Mouse (Mus musculus) neural tube, embryonic 14.5 days (tissue): ENCODE measurements around the gene Tspan1. TPM values are rescaled to one million over a fixed set of nuclear protein-coding genes. Genes with fewer than 3 reads are reported as not detected.

Source experiments
- ATAC-seq: fragments of 200-750 bp; cut with Nextera tagmentation; 2 replicates; pipeline ENCODE4 v1.8.0; 2017; ENCODE audit warnings: low read depth, mild to moderate bottlenecking, moderate TSS enrichment, moderate library complexity
- H3K27ac ChIP-seq: fragments of 300-500 bp; sonication (generic); 2 replicates; pipeline ENCODE4 v1.5.1; 2014; ENCODE audit warnings: low read depth, mild to moderate bottlenecking, control low read depth, low read length, moderate library complexity, mixed read lengths
- H3K27me3 ChIP-seq: fragments of 300-500 bp; sonication (generic); 2 replicates; pipeline ENCODE4 v1.6.1; 2014; ENCODE audit warnings: low read length; ENCODE audit not compliant: control insufficient read depth, insufficient read depth
- H3K36me3 ChIP-seq: fragments of 300-500 bp; sonication (generic); 2 replicates; pipeline ENCODE4 v1.6.1; 2014; ENCODE audit warnings: low read length, mixed read lengths; ENCODE audit not compliant: control insufficient read depth, insufficient read depth
- H3K4me1 ChIP-seq: fragments of 300-500 bp; sonication (generic); 2 replicates; pipeline ENCODE4 v1.6.1; 2014; ENCODE audit warnings: low read length; ENCODE audit not compliant: control insufficient read depth, insufficient read depth
- H3K4me2 ChIP-seq: fragments of 300-500 bp; sonication (generic); 2 replicates; pipeline ENCODE4 v1.6.1; 2014; ENCODE audit warnings: mild to moderate bottlenecking, low read depth, low read length, control low read depth
- H3K4me3 ChIP-seq: fragments of 300-500 bp; sonication (generic); 2 replicates; pipeline ENCODE4 v1.5.1; 2014; ENCODE audit warnings: low read depth, low read length, control low read depth, mixed read lengths
- H3K9ac ChIP-seq: fragments of 300-500 bp; sonication (generic); replicated peaks from 2 replicates; pipeline ENCODE4 v1.6.1; 2014; ENCODE audit warnings: low read depth, mild to moderate bottlenecking, control low read depth, low read length, mixed read lengths
- H3K9me3 ChIP-seq: fragments of 300-500 bp; sonication (generic); 2 replicates; pipeline ENCODE4 v1.6.1; 2016; ENCODE audit warnings: low read length; ENCODE audit not compliant: control insufficient read depth
- WGBS: fragments of 180-500 bp; shearing (Covaris S2); extraction: QIAGEN DNeasy Blood & Tissue Kit; methylation state at CpG from one replicate; pipeline ENCODE4 v1.1.7; 2014; 5-methylcytosine and 5-hydroxymethylcytosine counted together
- polyA plus RNA-seq: library from polyadenylated mRNA; unstranded; fragments of >200 nt; fragmentation: Nextera tagmentation; extraction: Ambion mirVana; gene quantifications from 2 replicates; pipeline ENCODE4 v1.2.1, GENCODE M21; 2014

The Tspan1 gene
- polyA plus RNA-seq, 1 experiment from 2014 or later = 0.09 TPM

GRCm38 (mm10) chr4:116185083-116185482 is 17.7 kb upstream of the Tspan1 start:
- Histone ChIP-seq H3K27me3 (no peaks in the 10 kb centered on the region), H3K4me2 (no peak overlapping the region), H3K4me3 (no peak overlapping the region), H3K4me1 (no peaks in the 10 kb centered on the region), H3K36me3 (no peaks in the 10 kb centered on the region), H3K9ac (no peak overlapping the region), H3K9me3 (no peaks in the 10 kb centered on the region), H3K27ac (no peak overlapping the region)
- 92% methylated on average over 4 of the region's 4 CpGs for WGBS
- ATAC-seq = no peak

- no peak overlapping the region for H3K4me3 ChIP-seq
- no peaks in the 10 kb centered on the region for H3K27me3 ChIP-seq
- 16% methylated on average over 12 of the region's 12 CpGs for WGBS
- no peak overlapping the region for H3K27ac ChIP-seq
- H3K4me2 ChIP-seq = 0 out of 2 replicates have a peak overlapping the region, but pooled peaks have one; percentile 4
- H3K4me1 ChIP-seq = no peaks in the 10 kb centered on the region
- H3K36me3 ChIP-seq = no peaks in the 10 kb centered on the region
- no peak for ATAC-seq
- no peaks in the 10 kb centered on the region for H3K9me3 ChIP-seq
- H3K9ac ChIP-seq = no peak overlapping the region
These were observed 15.3 kb upstream of the Tspan1 start for GRCm38 (mm10) chr4:116182745-116183144.

- H3K9me3 ChIP-seq = no peaks in the 10 kb centered on the region
- 40% methylated on average over 3 of the region's 3 CpGs for WGBS
- no peak overlapping the region for H3K4me3 ChIP-seq
- no peaks in the 10 kb centered on the region for H3K27me3 ChIP-seq
- H3K36me3 ChIP-seq = no peaks in the 10 kb centered on the region
- no peak overlapping the region for H3K9ac ChIP-seq
- ATAC-seq = no peak
- H3K4me1 ChIP-seq = no peaks in the 10 kb centered on the region
- H3K27ac ChIP-seq = no peak overlapping the region
- H3K4me2 ChIP-seq = no peak overlapping the region
These were observed 14.7 kb upstream of the Tspan1 start for GRCm38 (mm10) chr4:116182079-116182478.

GRCm38 (mm10) chr4:116177140-116177539 is 9.7 kb upstream of the Tspan1 start:
- Histone ChIP-seq H3K27ac (no peak overlapping the region; the same call in 1 of the 2 replicates), H3K27me3 (no peaks in the 10 kb centered on the region), H3K36me3 (no peaks in the 10 kb centered on the region), H3K4me2 (peak overlapping the region; percentile 29; the same call in 1 of the 2 replicates), H3K4me1 (no peaks in the 10 kb centered on the region), H3K9me3 (no peaks in the 10 kb centered on the region), H3K4me3 (no peak overlapping the region), H3K9ac (no peak overlapping the region)
- ATAC-seq = no peak
- WGBS = 27% methylated on average over 5 of the region's 5 CpGs

GRCm38 (mm10) chr4:116176543-116176988 is 9.2 kb upstream of the Tspan1 start:
- Histone ChIP-seq H3K36me3 (no peaks in the 10 kb centered on the region), H3K27ac (peak overlapping the region; percentile 52), H3K27me3 (no peaks in the 10 kb centered on the region), H3K4me2 (peak overlapping the region; percentile 29; the same call in 1 of the 2 replicates), H3K4me1 (no peaks in the 10 kb centered on the region), H3K4me3 (no peak overlapping the region), H3K9me3 (no peaks in the 10 kb centered on the region), H3K9ac (no peak overlapping the region)
- WGBS = 27% methylated on average over 10 of the region's 10 CpGs
- ATAC-seq = peak; percentile 86; the same call in 1 of the 2 replicates

GRCm38 (mm10) chr4:116175711-116176542 is 8.5 kb upstream of the Tspan1 start:
- Histone ChIP-seq H3K27ac (peak overlapping the region; percentile 52), H3K9ac (no peak overlapping the region), H3K4me3 (no peak overlapping the region), H3K4me2 (0 out of 2 replicates have a peak overlapping the region, but pooled peaks have one; percentile 29), H3K36me3 (no peaks in the 10 kb centered on the region), H3K27me3 (no peaks in the 10 kb centered on the region), H3K4me1 (no peaks in the 10 kb centered on the region), H3K9me3 (no peaks in the 10 kb centered on the region)
- ATAC-seq = no peak
- WGBS = 70% methylated on average over 7 of the region's 7 CpGs

- ATAC-seq = no peak
- Histone ChIP-seq H3K36me3 (no peaks in the 10 kb centered on the region), H3K27ac (no peak overlapping the region), H3K4me1 (no peaks in the 10 kb centered on the region), H3K4me3 (no peak overlapping the region), H3K4me2 (no peak overlapping the region), H3K27me3 (no peaks in the 10 kb centered on the region), H3K9me3 (no peaks in the 10 kb centered on the region), H3K9ac (no peak overlapping the region)
These were observed 7.7 kb upstream of the Tspan1 start for GRCm38 (mm10) chr4:116175136-116175535.

- no peaks in the 10 kb centered on the region for H3K9me3 ChIP-seq
- no peaks in the 10 kb centered on the region for H3K4me1 ChIP-seq
- WGBS = 51% methylated on average over 6 of the region's 6 CpGs
- H3K4me3 ChIP-seq = no peak overlapping the region
- no peak overlapping the region for H3K9ac ChIP-seq
- no peak overlapping the region for H3K4me2 ChIP-seq
- no peak for ATAC-seq
- no peak overlapping the region for H3K27ac ChIP-seq
- no peaks in the 10 kb centered on the region for H3K27me3 ChIP-seq
- H3K36me3 ChIP-seq = no peaks in the 10 kb centered on the region
These were observed 7.2 kb upstream of the Tspan1 start for GRCm38 (mm10) chr4:116174466-116175116.

- no peak for ATAC-seq
- 93% methylated on average over 4 of the region's 4 CpGs for WGBS
These were observed 6.4 kb upstream of the Tspan1 start for GRCm38 (mm10) chr4:116173752-116174151.

More at GRCm38 (mm10) chr4:116173752-116174151, 6.4 kb upstream of the Tspan1 start:
- Histone ChIP-seq H3K27ac (no peak overlapping the region), H3K27me3 (no peaks in the 10 kb centered on the region), H3K9me3 (no peaks in the 10 kb centered on the region), H3K4me3 (no peak overlapping the region), H3K4me2 (no peak overlapping the region), H3K36me3 (no peaks in the 10 kb centered on the region), H3K9ac (no peak overlapping the region), H3K4me1 (no peaks in the 10 kb centered on the region)
